Mouse (Mus musculus): ENCODE measurements around the gene Lrba. TPM values are rescaled to one million over a fixed set of nuclear protein-coding genes. Genes with fewer than 3 reads are reported as not detected.
A peak's percentile ranks its signal among the peaks of the same experiment; 100 is the strongest.

Gene Lrba
- polyA plus RNA-seq, 1 experiment from 2014 or later, result 11.4 TPM

- Histone ChIP-seq H3K4me2 (replicated peaks) (no peak overlapping the region), H3K9ac (no peak overlapping the region), H3K4me1 (replicated peaks; ENCODE audit: control insufficient read depth, insufficient read depth, low read length) (peaks cover 11% of the 10 kb centered on the region; the same call in 1 of the 2 replicates), H3K27ac (no peak overlapping the region), H3K9me3 (ENCODE audit: control insufficient read depth, low read length) (no peaks in the 10 kb centered on the region), H3K4me3 (replicated peaks; ENCODE audit: low read length) (no peak overlapping the region), H3K27me3 (ENCODE audit: control insufficient read depth, insufficient read depth, low read length) (no peaks in the 10 kb centered on the region), H3K36me3 (replicated peaks; ENCODE audit: control insufficient read depth, insufficient read depth) (peaks cover 27% of the 10 kb centered on the region)
- ATAC-seq (ENCODE audit: low FRiP score) (no peak), DNase-seq (ENCODE audit: low spot score) (no peak)
- WGBS, result 90% methylated on average over 3 of the region's 3 CpGs
Observed at GRCm38 (mm10) chr3:86827506-86827905, 603.0 kb downstream of the Lrba start.

- ATAC-seq (ENCODE audit: low FRiP score) (no peak), DNase-seq (ENCODE audit: low spot score) (no peak)
- no peak overlapping the region for H3K4me3 ChIP-seq (replicated peaks; ENCODE audit: low read length)
- H3K36me3 ChIP-seq (replicated peaks; ENCODE audit: control insufficient read depth, insufficient read depth), result peaks cover 17% of the 10 kb centered on the region
- no peaks in the 10 kb centered on the region for H3K9me3 ChIP-seq (ENCODE audit: control insufficient read depth, low read length)
- no peaks in the 10 kb centered on the region for H3K27me3 ChIP-seq (ENCODE audit: control insufficient read depth, insufficient read depth, low read length)
- peaks cover 22% of the 10 kb centered on the region for H3K4me1 ChIP-seq (replicated peaks; ENCODE audit: control insufficient read depth, insufficient read depth, low read length)
- 61% methylated on average over 8 of the region's 8 CpGs for WGBS
- H3K9ac ChIP-seq, result no peak overlapping the region
- H3K27ac ChIP-seq, result peak overlapping the region; percentile 27; the same call in 1 of the 2 replicates
- no peak overlapping the region for H3K4me2 ChIP-seq (replicated peaks)
Observed at GRCm38 (mm10) chr3:86832115-86832514, 607.6 kb downstream of the Lrba start.

Other genes starting within 250 kb of the Lrba start
- 0.21 TPM in 1 of 2 replicates, not detected in the other for gene Prss48, start 222.2 kb upstream of the Lrba start, polyA plus RNA-seq (2014; fragmentation: Nextera tagmentation; extraction: Ambion mirVana)
- gene Rps3a1, start 82.0 kb upstream of the Lrba start, polyA plus RNA-seq (2014; fragmentation: Nextera tagmentation; extraction: Ambion mirVana), result 624 and 685 TPM in 2 replicates

Data from hindbrain, embryonic 14.5 days (tissue).